Comparison of ENCODE assay signal across 8 mouse cellular contexts in genomic region chr4:45820074-45820830, GRCm38 (mm10). TPM values are rescaled to one million over a fixed set of nuclear protein-coding genes. Genes with fewer than 3 reads are reported as not detected.
A peak's percentile ranks its signal among the peaks of the same experiment; 100 is the strongest.
DNase-seq lines count a peak whose midpoint lies in the region; ATAC-seq and TF ChIP-seq lines count a peak whose summit lies in the region.

No protein-coding gene starts in this region.

- H3K27ac ChIP-seq in intestine, embryonic 16.5 days (ENCODE audit: low read length): no peak overlapping the region
- peak overlapping the region; percentile 94 for H3K27ac ChIP-seq in neural tube, embryonic 11.5 days (ENCODE audit: low read depth, low read length)
- H3K27ac ChIP-seq in testis, adult 2 months (ENCODE audit: control insufficient read depth, insufficient read depth, low read depth, low read length): no peak overlapping the region; the same call in 1 of the 2 replicates

- H3K4me1 ChIP-seq in intestine, embryonic 16.5 days (ENCODE audit: control insufficient read depth, insufficient read depth, low read length): peaks cover 14% of the 10 kb centered on the region
- peaks cover 41% of the 10 kb centered on the region for H3K4me1 ChIP-seq in neural tube, embryonic 11.5 days (ENCODE audit: control insufficient read depth, insufficient read depth, low read length)
- no peaks in the 10 kb centered on the region for H3K4me1 ChIP-seq in testis, adult 2 months (ENCODE audit: control insufficient read depth, insufficient read depth, low read length)

- intact Hi-C loops in gastrocnemius, postnatal 36 days (cut with DNase I): no loop called here

- peak; percentile 82; the same call in 1 of the 2 replicates for TF ChIP-seq CTCF in testis, adult 2 months (IDR thresholded peaks at IDR 0.05; ENCODE audit: control insufficient read depth, insufficient read depth, insufficient replicate concordance, low read depth, low read length)

- TF ChIP-seq POLR2A in testis, adult 2 months (IDR thresholded peaks at IDR 0.05; ENCODE audit: control insufficient read depth, low read depth, low read length): no peak

- peak; percentile 63 for ATAC-seq in common myeloid progenitor, adult 5-6 weeks (replicated peaks; ENCODE audit: low read depth, poor library complexity, severe bottlenecking)
- 0 out of 2 replicates have a peak, but pooled peaks have one; percentile 16 for ATAC-seq in intestine, embryonic 16.5 days
- no peak for ATAC-seq in neural tube, embryonic 11.5 days (ENCODE audit: insufficient read depth, low FRiP score, low TSS enrichment)

- H3K9me3 ChIP-seq in intestine, embryonic 16.5 days (ENCODE audit: control insufficient read depth, low read length): no peaks in the 10 kb centered on the region
- no peaks in the 10 kb centered on the region for H3K9me3 ChIP-seq in neural tube, embryonic 11.5 days (ENCODE audit: control insufficient read depth, low read length)

- no peak overlapping the region for H3K4me2 ChIP-seq in intestine, embryonic 16.5 days (ENCODE audit: low read depth, low read length)
- H3K4me2 ChIP-seq in neural tube, embryonic 11.5 days (ENCODE audit: low read depth): peak overlapping the region; percentile 36

- H3K27me3 ChIP-seq in intestine, embryonic 16.5 days (replicated peaks; ENCODE audit: control insufficient read depth, insufficient read depth, low read length): peaks cover 17% of the 10 kb centered on the region
- peaks cover 9% of the 10 kb centered on the region; the same call in 1 of the 2 replicates for H3K27me3 ChIP-seq in neural tube, embryonic 11.5 days (ENCODE audit: control insufficient read depth, insufficient read depth, low read length)
- no peaks in the 10 kb centered on the region for H3K27me3 ChIP-seq in testis, adult 2 months (ENCODE audit: control insufficient read depth, insufficient read depth, low read length)

- WGBS in intestine, embryonic 16.5 days: 39% methylated on average over 8 of the region's 8 CpGs
- 45% methylated on average over 8 of the region's 8 CpGs for WGBS in neural tube, embryonic 11.5 days

- no peak overlapping the region for H3K9ac ChIP-seq in intestine, embryonic 16.5 days (ENCODE audit: low read depth, low read length)
- H3K9ac ChIP-seq in neural tube, embryonic 11.5 days (ENCODE audit: low read length): no peak overlapping the region

- DNase-seq in kidney, adult 18-20 months: peak; percentile 64
- no peak for DNase-seq in kidney, adult 11 months
- DNase-seq in gastrocnemius, postnatal 36 days: peak; percentile 32 to 45
- DNase-seq in liver: peak; percentile 62
- peak; percentile 77 for DNase-seq in neural tube, embryonic 11.5 days (ENCODE audit: low spot score)

- no peaks in the 10 kb centered on the region for H3K36me3 ChIP-seq in intestine, embryonic 16.5 days (ENCODE audit: control insufficient read depth, insufficient read depth, low read length)
- H3K36me3 ChIP-seq in neural tube, embryonic 11.5 days (ENCODE audit: control insufficient read depth, insufficient read depth, low read length): no peaks in the 10 kb centered on the region
- H3K36me3 ChIP-seq in testis, adult 2 months (ENCODE audit: control insufficient read depth, insufficient read depth, low read length): no peaks in the 10 kb centered on the region

- no peak overlapping the region for H3K4me3 ChIP-seq in intestine, embryonic 16.5 days (ENCODE audit: low read length)
- no peak overlapping the region for H3K4me3 ChIP-seq in neural tube, embryonic 11.5 days (ENCODE audit: low read depth, low read length)
- H3K4me3 ChIP-seq in testis, adult 2 months (ENCODE audit: control insufficient read depth, low read depth, low read length): no peak overlapping the region

RNA-seq across cellular contexts. Expression of gene Igfbpl1, which starts 6.5 kb away (rescaled TPM):
- not detected in 2 replicates for total RNA-seq in common myeloid progenitor, adult 5-6 weeks (2017)
- total RNA-seq in gastrocnemius, postnatal 36 days (2021): not detected
- polyA plus RNA-seq in intestine, embryonic 16.5 days (2015; fragmentation: Nextera tagmentation; extraction: Ambion mirVana): 0.24 and 0.34 TPM in 2 replicates
- polyA plus RNA-seq in neural tube, embryonic 11.5 days (2014; fragmentation: Nextera tagmentation; extraction: Ambion mirVana): 76.8 and 90.4 TPM in 2 replicates
- 0.24 and 0.25 TPM in 2 replicates for polyA plus RNA-seq in testis, adult 2 months (2012; rRNA removed)

RNA-seq across cellular contexts. Expression of gene Aldh1b1, which starts 21.4 kb away (rescaled TPM):
- 17.6 and 21.7 TPM in 2 replicates for total RNA-seq in common myeloid progenitor, adult 5-6 weeks (2017)
- under 1 TPM; 0.47 to 0.54 TPM for total RNA-seq in gastrocnemius, postnatal 36 days (2021)
- 638 and 702 TPM in 2 replicates for polyA plus RNA-seq in intestine, embryonic 16.5 days (2015; fragmentation: Nextera tagmentation; extraction: Ambion mirVana)
- 4.1 and 4.6 TPM in 2 replicates for polyA plus RNA-seq in neural tube, embryonic 11.5 days (2014; fragmentation: Nextera tagmentation; extraction: Ambion mirVana)
- 8.7 and 9.8 TPM in 2 replicates for polyA plus RNA-seq in testis, adult 2 months (2012; rRNA removed)

RNA-seq across cellular contexts. Expression of gene Stra6l, which starts 28.2 kb away (rescaled TPM):
- total RNA-seq in common myeloid progenitor, adult 5-6 weeks (2017): not detected in 2 replicates
- total RNA-seq in gastrocnemius, postnatal 36 days (2021): not detected
- 9.7 and 13.3 TPM in 2 replicates for polyA plus RNA-seq in intestine, embryonic 16.5 days (2015; fragmentation: Nextera tagmentation; extraction: Ambion mirVana)
- 6.3 and 7.2 TPM in 2 replicates for polyA plus RNA-seq in neural tube, embryonic 11.5 days (2014; fragmentation: Nextera tagmentation; extraction: Ambion mirVana)
- polyA plus RNA-seq in testis, adult 2 months (2012; rRNA removed): 0.48 and 0.52 TPM in 2 replicates

Comparison
In these comparisons a context has a peak if more than half of its experiments do, and no peak if none do; other contexts are left out.
1. RNA of gene Igfbpl1, which starts 6.5 kb away (polyA plus RNA-seq): 76.8 to 90.4 TPM in neural tube, embryonic 11.5 days; 0.24 to 0.34 TPM in intestine, embryonic 16.5 days and 0.24 to 0.25 TPM in testis, adult 2 months; every median in the first group is over 10 times any median in the second.
2. RNA of gene Aldh1b1, which starts 21.4 kb away (polyA plus RNA-seq): 638 to 702 TPM in intestine, embryonic 16.5 days; 8.7 to 9.8 TPM in testis, adult 2 months and 4.1 to 4.6 TPM in neural tube, embryonic 11.5 days; every median in the first group is over 10 times any median in the second.